Comparison of ENCODE assay signal across 8 mouse cellular contexts in genomic region chr2:35906174-35906798, GRCm38 (mm10).
A peak's percentile ranks its signal among the peaks of the same experiment; 100 is the strongest.
DNase-seq lines count a peak whose midpoint lies in the region; ATAC-seq and TF ChIP-seq lines count a peak whose summit lies in the region.

No protein-coding gene starts in this region.

- H3K4me2 ChIP-seq in intestine, embryonic 14.5 days (ENCODE audit: low read length) = peak overlapping the region; percentile 8; the same call in 1 of the 2 replicates

- no peak overlapping the region for H3K9ac ChIP-seq in intestine, embryonic 14.5 days (ENCODE audit: low read length)

- DNase-seq in ovary, adult 18-20 months (ENCODE audit: low spot score) = peak; percentile 42
- no peak for DNase-seq in ovary, postnatal 10 days (ENCODE audit: low spot score)
- peak; percentile 87 for DNase-seq in embryo, embryonic 11 days
- peak; percentile 51 for DNase-seq in gastrocnemius, postnatal 25 days
- DNase-seq in intestine, embryonic 14.5 days (ENCODE audit: low spot score) = peak; percentile 80
- peak; percentile 46 to 64 for DNase-seq in left cerebral cortex, adult 2 months (ENCODE audit: extremely low spot score in 1 of 2, low spot score in 2 of 2)
- peak; percentile 89 for DNase-seq in mesoderm, embryonic 11.5 days (ENCODE audit: low read depth, low spot score)
- peak; percentile 74 for DNase-seq in skeletal muscle tissue, adult 2 months (ENCODE audit: low read depth, low spot score)

- no peaks in the 10 kb centered on the region for H3K9me3 ChIP-seq in intestine, embryonic 14.5 days (ENCODE audit: control insufficient read depth, low read length)

- TF ChIP-seq CTCF in left cerebral cortex, adult 2 months (IDR thresholded peaks at IDR 0.05) = peak; percentile 93

- no peaks in the 10 kb centered on the region for H3K36me3 ChIP-seq in intestine, embryonic 14.5 days (ENCODE audit: control insufficient read depth, insufficient read depth, low read length)

- peak overlapping the region; percentile 51; the same call in 1 of the 2 replicates for H3K27ac ChIP-seq in intestine, embryonic 14.5 days (ENCODE audit: low read depth)
- H3K27ac ChIP-seq in left cerebral cortex, adult 2 months = no peak overlapping the region; the same call in 1 of the 2 replicates

- no peak overlapping the region for H3K4me3 ChIP-seq in intestine, embryonic 14.5 days (ENCODE audit: low read depth, low read length)
- H3K4me3 ChIP-seq in left cerebral cortex, adult 2 months = no peak overlapping the region

- 11% methylated on average over 11 of the region's 11 CpGs for WGBS in intestine, embryonic 14.5 days

- intact Hi-C loops in left cerebral cortex, adult 2 months (cut with DNase I) = loop anchor here (2.0 to 10.0 kb wide), 3 partner anchors 141 to 611 kb away; no protein-coding TSS in a partner anchor

- no peaks in the 10 kb centered on the region for H3K27me3 ChIP-seq in intestine, embryonic 14.5 days (replicated peaks; ENCODE audit: control insufficient read depth, insufficient read depth, low read length)

- 0 out of 2 replicates have a peak, but pooled peaks cover 9% of the 10 kb centered on the region for H3K4me1 ChIP-seq in intestine, embryonic 14.5 days (replicated peaks; ENCODE audit: control insufficient read depth, insufficient read depth, low read length)

- ATAC-seq in intestine, embryonic 14.5 days (replicated peaks; ENCODE audit: low FRiP score, low TSS enrichment, low read depth) = peak; percentile 75
